Mouse (Mus musculus) liver, adult 2 months (tissue): ENCODE results near the gene Galnt18. TPM values are rescaled to one million over a fixed set of nuclear protein-coding genes. Genes with fewer than 3 reads are reported as not detected.

Experiments
- DNase-seq: peaks from one replicate; pipeline ENCODE4 v3.0.0-alpha.2; 2011; ENCODE audit warnings: low read depth, low spot score; ENCODE audit errors: extremely low read depth
- H3K27ac ChIP-seq: fragments of 200-500 bp; replicated peaks from 2 replicates; pipeline ENCODE4 v1.5.1; 2012; ENCODE audit warnings: low read depth, mild to moderate bottlenecking, control low read depth, inconsistent platforms, low read length; ENCODE audit not compliant: insufficient read depth
- H3K27me3 ChIP-seq: fragments of 200-500 bp; 2 replicates; pipeline ENCODE4 v1.6.1; 2012; ENCODE audit warnings: mild to moderate bottlenecking, moderate library complexity, low read length, inconsistent platforms; ENCODE audit not compliant: control insufficient read depth, insufficient read depth
- H3K36me3 ChIP-seq: fragments of 200-500 bp; 2 replicates; pipeline ENCODE4 v1.6.1; 2012; ENCODE audit warnings: low read length, inconsistent platforms; ENCODE audit not compliant: control insufficient read depth, insufficient read depth
- H3K4me1 ChIP-seq: fragments of 200-500 bp; 2 replicates; pipeline ENCODE4 v1.6.1; 2011; ENCODE audit warnings: low read length; ENCODE audit not compliant: control insufficient read depth, insufficient read depth
- H3K4me3 ChIP-seq: fragments of 200-500 bp; 2 replicates; pipeline ENCODE4 v1.5.1; 2011; ENCODE audit warnings: low read depth, mild to moderate bottlenecking, control low read depth, low read length, moderate library complexity; ENCODE audit not compliant: insufficient read depth
- H3K79me2 ChIP-seq: fragments of 200-500 bp; 2 replicates; pipeline ENCODE4 v1.6.1; 2012; ENCODE audit warnings: inconsistent platforms, mild to moderate bottlenecking, low read length, moderate library complexity; ENCODE audit not compliant: control insufficient read depth, insufficient read depth
- H3K9ac ChIP-seq: fragments of 200-500 bp; 2 replicates; pipeline ENCODE4 v1.6.1; 2012; ENCODE audit warnings: low read depth, mild to moderate bottlenecking, control low read depth, inconsistent platforms, low read length
- CTCF ChIP-seq: fragments of 200-500 bp; IDR thresholded peaks from 2 replicates; pipeline ENCODE4 v1.5.1; 2011; ENCODE audit warnings: low read depth, low read length, control low read depth
- POLR2A ChIP-seq: fragments of 200-500 bp; IDR thresholded peaks from 2 replicates; pipeline ENCODE4 v1.6.1; 2011; ENCODE audit warnings: low read length, control low read depth; ENCODE audit not compliant: insufficient read depth; ENCODE audit errors: extremely low read depth
- WGBS: fragments of 180-500 bp; shearing (Covaris S2); methylation state at CpG from one replicate; pipeline ENCODE4 v1.1.7; 2018; 5-methylcytosine and 5-hydroxymethylcytosine counted together
- polyA plus RNA-seq: library from polyadenylated mRNA; depleted of rRNA; stranded (reverse); fragments of >200 nt; gene quantifications from 2 replicates; pipeline ENCODE4 v1.2.3, GENCODE M21; 2012
- total RNA-seq: library from RNA; depleted of rRNA; stranded (reverse); fragments of >200 nt; gene quantifications from 2 replicates; pipeline ENCODE4 v1.2.3, GENCODE M21; 2014

Gene Galnt18
- total and polyA plus RNA-seq, 2 experiments = 1.0 to 1.4 TPM

DNA sequence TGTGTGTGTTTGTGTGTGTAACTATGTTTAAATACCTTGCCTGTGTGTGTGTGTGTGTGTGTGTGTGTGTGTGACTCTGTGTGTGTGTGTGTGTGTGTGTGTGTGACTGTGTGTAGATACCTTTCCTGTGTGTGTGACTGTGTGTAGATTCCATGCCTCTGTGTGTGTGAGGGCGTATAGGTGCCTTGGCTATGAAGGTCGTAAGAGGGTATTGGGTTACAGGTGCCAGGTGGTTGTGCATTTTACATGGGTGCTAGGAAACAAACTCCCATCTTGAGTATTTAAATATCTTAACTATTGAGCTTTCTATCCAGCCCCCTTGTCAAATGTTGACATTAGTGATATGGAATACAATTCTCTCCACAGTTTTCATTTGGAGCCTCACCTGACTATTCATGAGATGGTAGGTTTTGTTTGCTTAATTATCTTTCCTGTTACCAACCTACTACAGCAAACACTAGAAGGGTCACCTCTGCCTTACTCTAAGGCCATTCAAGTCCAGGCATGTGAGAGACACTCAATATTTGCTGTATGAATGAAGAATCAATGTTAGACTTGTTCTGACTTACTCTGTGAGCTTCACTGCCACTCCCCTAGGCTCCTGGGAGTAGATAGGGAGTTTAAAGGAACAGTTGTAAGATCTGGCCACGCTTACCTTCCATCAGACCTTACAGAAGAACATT is 250.7 kb downstream of the Galnt18 start:
- WGBS = 78% methylated on average over 3 of the region's 3 CpGs
- TF ChIP-seq CTCF (no peak), POLR2A (no peak)
- H3K4me3 ChIP-seq = no peak overlapping the region
- no peaks in the 10 kb centered on the region for H3K79me2 ChIP-seq
- H3K27ac ChIP-seq = no peak overlapping the region
- no peak overlapping the region for H3K9ac ChIP-seq
- no peaks in the 10 kb centered on the region for H3K4me1 ChIP-seq
- H3K27me3 ChIP-seq = no peaks in the 10 kb centered on the region
- DNase-seq = no peak
- no peaks in the 10 kb centered on the region for H3K36me3 ChIP-seq

DNA sequence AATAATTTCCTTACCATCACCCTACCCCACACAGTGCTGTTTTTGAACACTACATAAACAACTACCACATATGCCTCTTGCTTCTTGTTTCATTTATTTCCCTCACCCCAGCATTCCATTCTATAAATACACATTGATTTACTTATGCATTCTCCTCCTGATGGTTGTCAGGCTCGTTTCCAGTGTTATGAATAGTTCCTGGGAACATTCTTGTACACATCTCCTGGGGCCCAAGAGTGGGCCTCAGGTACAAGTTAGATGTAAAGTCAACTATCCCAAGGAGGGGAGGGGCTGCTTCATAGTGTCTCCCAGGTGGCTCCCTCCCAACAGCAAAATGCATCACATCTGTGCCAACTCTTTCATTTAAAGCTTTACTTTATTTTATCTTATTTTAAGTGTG is 251.3 kb downstream of the Galnt18 start:
- H3K4me1 ChIP-seq = no peaks in the 10 kb centered on the region
- no peaks in the 10 kb centered on the region for H3K36me3 ChIP-seq
- H3K9ac ChIP-seq = no peak overlapping the region
- H3K79me2 ChIP-seq = no peaks in the 10 kb centered on the region
- TF ChIP-seq POLR2A = no peak
- TF ChIP-seq CTCF = no peak
- DNase-seq = no peak
- no peak overlapping the region for H3K4me3 ChIP-seq
- 41% methylated on average over 1 of the region's 1 CpGs for WGBS
- H3K27me3 ChIP-seq = no peaks in the 10 kb centered on the region
- no peak overlapping the region for H3K27ac ChIP-seq

DNA sequence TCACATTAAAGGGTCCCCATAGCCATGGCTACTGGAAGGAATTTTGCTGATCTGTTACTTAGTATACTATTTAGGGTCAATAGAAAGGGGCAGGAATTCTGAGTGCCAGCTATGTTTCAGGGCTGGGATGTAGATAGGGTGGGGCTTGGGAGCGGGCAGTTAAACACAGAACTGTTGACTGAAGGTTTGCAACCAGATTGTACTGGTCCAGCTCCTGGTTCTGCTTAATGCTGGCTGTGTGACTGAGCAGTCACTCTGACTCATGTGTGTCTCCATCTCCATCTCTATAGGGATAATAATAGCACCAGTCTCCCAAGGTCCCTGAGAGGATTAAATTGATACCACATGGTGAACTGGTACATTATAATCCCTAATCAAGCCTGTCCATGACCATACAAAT is 258.9 kb downstream of the Galnt18 start:
- Histone ChIP-seq H3K4me1 (no peaks in the 10 kb centered on the region), H3K36me3 (no peaks in the 10 kb centered on the region), H3K4me3 (no peak overlapping the region), H3K27me3 (no peaks in the 10 kb centered on the region), H3K79me2 (no peaks in the 10 kb centered on the region), H3K9ac (no peak overlapping the region), H3K27ac (no peak overlapping the region)
- no peak for DNase-seq
- TF ChIP-seq CTCF (no peak), POLR2A (no peak)
- 82% methylated on average over 1 of the region's 1 CpGs for whole genome bisulfite sequencing

GRCm38 (mm10) chr7:111518581-111519242 is 261.1 kb downstream of the Galnt18 start:
- H3K4me3 ChIP-seq = no peak overlapping the region
- H3K9ac ChIP-seq = no peak overlapping the region
- no peak overlapping the region for H3K27ac ChIP-seq
- no peaks in the 10 kb centered on the region for H3K36me3 ChIP-seq
- TF ChIP-seq CTCF = no peak
- H3K27me3 ChIP-seq = no peaks in the 10 kb centered on the region
- DNase-seq = no peak
- 88% methylated on average over 8 of the region's 8 CpGs for WGBS
- no peaks in the 10 kb centered on the region for H3K79me2 ChIP-seq
- no peaks in the 10 kb centered on the region for H3K4me1 ChIP-seq

DNA sequence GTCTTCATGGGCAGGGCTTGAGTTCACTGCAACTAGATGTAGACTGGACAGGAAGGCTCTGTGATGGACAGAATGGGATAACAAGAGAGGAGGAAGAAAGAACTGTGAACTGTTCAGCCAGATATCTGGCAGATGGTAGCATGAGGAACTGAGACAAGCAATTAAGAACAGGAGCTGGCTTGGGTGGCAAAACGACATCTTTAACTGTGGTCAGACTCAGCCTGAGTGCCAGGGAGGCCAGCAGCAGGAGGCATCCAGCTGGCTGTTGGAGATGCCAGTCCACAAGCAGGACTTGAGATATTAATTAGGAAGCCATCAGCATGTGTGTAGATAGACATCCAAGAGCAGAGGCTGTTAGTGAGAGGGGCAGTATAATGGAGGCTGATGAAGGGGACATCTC is 262.9 kb downstream of the Galnt18 start:
- 58% methylated on average over 1 of the region's 1 CpGs for WGBS
- Histone ChIP-seq H3K27me3 (no peaks in the 10 kb centered on the region), H3K36me3 (no peaks in the 10 kb centered on the region), H3K79me2 (no peaks in the 10 kb centered on the region), H3K9ac (no peak overlapping the region), H3K4me3 (no peak overlapping the region), H3K4me1 (no peaks in the 10 kb centered on the region), H3K27ac (no peak overlapping the region)
- no peak for DNase-seq
- TF ChIP-seq POLR2A = no peak
- TF ChIP-seq CTCF = no peak

DNA sequence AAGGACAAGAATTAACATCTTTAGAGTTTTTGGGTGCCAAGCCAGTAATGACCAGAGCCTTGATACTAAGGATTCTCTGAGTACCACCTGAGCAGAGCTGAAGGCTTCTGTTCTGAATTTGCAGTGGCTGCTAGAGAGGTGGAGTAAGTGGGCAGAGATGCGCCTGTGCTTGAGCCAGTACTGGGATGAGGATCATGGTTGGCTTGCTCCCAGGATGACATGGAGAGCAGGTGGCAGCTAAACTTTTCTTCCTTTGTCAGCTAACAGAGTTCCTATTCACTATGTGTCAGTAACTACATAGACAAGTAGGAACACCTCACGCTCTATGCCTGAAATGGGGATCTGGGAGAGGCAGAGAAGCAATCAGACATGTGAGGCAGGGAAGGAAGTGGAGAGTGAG is 264.3 kb downstream of the Galnt18 start:
- Histone ChIP-seq H3K4me1 (no peaks in the 10 kb centered on the region), H3K79me2 (no peaks in the 10 kb centered on the region), H3K27me3 (no peaks in the 10 kb centered on the region), H3K36me3 (no peaks in the 10 kb centered on the region), H3K9ac (no peak overlapping the region), H3K4me3 (no peak overlapping the region), H3K27ac (no peak overlapping the region)
- TF ChIP-seq CTCF (no peak), POLR2A (no peak)
- WGBS = 89% methylated on average over 2 of the region's 2 CpGs
- DNase-seq = no peak
